Mouse (Mus musculus) gastrocnemius, postnatal 4 days (tissue): ENCODE data around the gene Stx16. TPM values are rescaled to one million over a fixed set of nuclear protein-coding genes. Genes with fewer than 3 reads are reported as not detected.

Source experiments
- DNase-seq, 2 experiments: peaks; one replicate each; pipeline ENCODE4 v3.0.0; 2021 to 2022; ENCODE audit warnings: low spot score in 2 of 2, mixed read lengths in 2 of 2
- total RNA-seq, 2 experiments: library from RNA; stranded (reverse); gene quantifications; 2 replicates each; pipeline ENCODE4 v1.2.3; 2021

Stx16 gene
- total RNA-seq, 2 experiments from 2014 or later = 40.5 to 44.4 TPM

- DNase-seq = peak in 1 of 2 experiments; percentile 6
These were observed 47.6 kb downstream of the Stx16 start for GRCm38 (mm10) chr2:174123731-174124130.

GRCm38 (mm10) chr2:174126522-174127375, 50.6 kb downstream of the Stx16 start:
- peak; percentile 61 to 78 for DNase-seq

- DNase-seq = peak in 1 of 2 experiments; percentile 9
These were observed 51.2 kb downstream of the Stx16 start for GRCm38 (mm10) chr2:174127376-174127713.

GRCm38 (mm10) chr2:174128926-174129325, 52.8 kb downstream of the Stx16 start:
- DNase-seq = no peak

- peak in 1 of 2 experiments; percentile 7 for DNase-seq
These were observed 54.5 kb downstream of the Stx16 start for GRCm38 (mm10) chr2:174130468-174131097.

- no peak for DNase-seq
These were observed 56.4 kb downstream of the Stx16 start for GRCm38 (mm10) chr2:174132413-174132969.

Other genes with a start within 250 kb of the Stx16 start
- 100 to 1,000 TPM; 121 to 126 TPM for gene Npepl1, start 34.0 kb downstream of the Stx16 start, total RNA-seq
- 1,000 to 10,000 TPM; 3,196 to 3,475 TPM for gene Gnas, start 208.0 kb downstream of the Stx16 start, total RNA-seq